Mouse (Mus musculus): ENCODE results near the gene Hcar1.

Gene Hcar1

DNA sequence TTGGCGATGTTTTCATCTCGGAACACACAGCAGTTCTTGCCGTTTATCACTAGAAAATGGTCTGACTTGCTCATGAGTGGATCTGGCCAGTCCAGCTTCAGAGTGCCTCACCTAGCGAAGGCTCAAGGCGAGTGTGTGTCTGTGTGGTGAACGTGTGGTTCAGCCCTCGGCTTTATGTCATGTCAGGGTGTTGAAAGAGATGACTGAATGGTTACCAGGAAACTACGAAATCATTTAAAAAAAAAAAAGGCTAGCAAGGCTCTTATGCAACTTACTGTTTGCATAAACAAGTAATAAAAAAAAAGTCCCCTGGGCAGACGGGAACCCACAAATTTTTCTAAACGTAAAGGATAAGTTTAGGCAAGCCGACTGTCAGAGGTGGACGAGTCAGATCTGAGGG lies 14.5 kb downstream of the Hcar1 start, which contains the start of gene Hcar2:
Gene Hcar2 (minus strand): TSS at position 135 of the 400 bp plus-strand sequence.
- peak in 1 of 2 experiments; percentile 49 for DNase-seq (ENCODE audit: low read depth in 1 of 2, low spot score in 2 of 2)

DNA sequence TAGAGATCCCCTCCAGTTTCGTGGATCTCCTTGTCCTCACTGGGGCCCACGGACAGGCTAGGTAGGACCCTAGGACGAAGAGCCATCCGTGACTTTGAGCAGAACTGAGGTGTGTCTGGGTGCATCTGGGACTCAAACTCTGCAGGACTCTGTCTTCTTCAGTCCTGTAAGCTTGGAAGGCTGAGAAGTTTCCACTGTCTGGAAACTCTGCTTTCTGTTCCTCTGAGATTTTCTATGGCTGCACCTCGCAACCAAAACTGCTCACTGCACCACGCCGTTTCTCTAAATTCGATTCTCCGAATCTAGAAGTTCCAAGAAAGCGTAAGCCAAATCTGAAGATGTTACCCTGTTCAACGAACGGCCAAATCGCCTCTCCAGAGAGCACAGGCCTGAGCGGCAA lies 15.9 kb downstream of the Hcar1 start:
- no peak for DNase-seq (ENCODE audit: low read depth in 1 of 2, low spot score in 2 of 2)

DNA sequence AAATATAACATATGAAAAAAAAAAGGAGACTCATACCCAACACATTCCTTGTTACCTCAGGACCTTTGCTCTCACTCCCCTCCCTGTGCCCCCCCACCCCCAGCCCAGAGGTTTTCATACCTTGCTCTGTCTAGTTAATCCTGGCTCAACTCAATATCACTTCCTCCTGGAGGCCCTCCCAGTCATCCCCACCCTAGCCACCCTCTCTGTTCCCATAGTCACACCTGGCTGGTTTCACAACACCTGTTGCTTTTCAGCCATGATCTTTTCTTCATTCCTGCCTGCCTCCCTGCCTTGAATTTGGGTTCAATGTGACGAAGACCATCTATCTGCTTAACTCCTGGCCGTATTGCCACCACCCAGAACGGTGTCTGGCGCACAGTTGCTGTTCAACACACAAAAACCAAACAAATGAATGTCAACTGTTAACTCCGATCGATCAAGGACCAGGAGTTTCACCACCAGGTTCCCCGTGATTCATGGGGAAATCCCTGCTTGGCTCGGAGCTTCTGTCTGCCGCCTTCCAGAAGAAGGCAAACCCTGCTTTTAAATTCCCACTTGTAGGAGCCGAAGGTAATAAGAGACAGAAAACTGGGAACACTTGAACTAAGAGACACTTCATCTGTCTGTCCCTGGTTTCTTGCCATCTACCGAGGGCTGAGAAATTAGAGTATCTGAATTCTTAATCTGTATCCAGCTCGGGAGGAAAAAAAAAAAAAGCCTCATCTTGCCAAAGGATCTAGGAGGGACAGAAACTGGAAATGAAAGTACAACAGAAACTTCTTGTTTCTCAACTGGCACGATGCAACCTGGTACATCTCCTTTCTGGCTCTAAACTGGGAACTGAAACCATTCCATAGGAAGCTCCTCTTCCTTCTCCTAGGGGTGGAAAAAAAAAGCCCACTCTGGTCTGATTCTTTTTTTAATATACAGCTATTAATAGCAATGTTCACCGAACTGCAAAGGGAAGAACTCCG lies 17.2 kb downstream of the Hcar1 start:
- DNase-seq (ENCODE audit: low read depth in 1 of 2, low spot score in 2 of 2) = peak in 1 of 2 experiments; percentile 43

DNA sequence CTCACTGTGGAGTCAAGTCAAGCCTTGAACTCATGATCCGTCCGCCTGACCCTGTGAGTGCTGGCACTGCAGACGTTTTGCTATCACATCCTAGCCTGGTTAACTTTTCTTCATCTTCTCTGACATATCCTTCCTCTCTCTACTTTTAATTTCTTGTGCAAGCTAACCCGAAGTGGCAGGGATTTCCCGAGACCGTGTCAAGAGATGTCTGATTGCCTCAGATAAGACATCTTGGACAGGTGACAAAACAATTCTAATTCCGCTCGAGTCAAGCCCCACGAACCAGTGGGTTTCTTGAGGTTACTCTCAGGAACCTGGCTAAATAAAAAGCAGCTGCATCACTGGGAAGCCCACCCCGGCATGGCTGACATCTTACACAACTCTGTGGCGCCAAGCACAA lies 21.0 kb downstream of the Hcar1 start:
- no peak for DNase-seq (ENCODE audit: low read depth in 1 of 2, low spot score in 2 of 2)

DNA sequence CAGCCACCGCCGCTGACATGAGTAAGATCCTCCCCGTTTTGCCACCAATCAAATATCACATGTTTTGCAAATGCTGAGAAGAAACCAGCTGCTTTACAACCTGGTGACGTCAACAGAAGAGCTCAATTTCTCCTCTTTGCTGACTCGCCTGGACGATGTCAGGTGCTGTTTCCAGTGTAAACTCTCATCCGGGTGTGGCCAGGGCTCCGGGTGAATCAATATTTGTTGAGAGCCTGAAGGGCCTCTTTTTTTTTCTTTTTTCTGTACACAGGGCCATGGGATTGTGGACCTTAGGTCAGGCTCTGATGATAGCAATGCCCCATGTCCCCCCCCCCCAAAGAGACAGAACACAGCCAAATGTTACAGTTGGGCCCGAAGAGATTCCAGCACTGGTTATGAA lies 25.3 kb downstream of the Hcar1 start:
- DNase-seq (ENCODE audit: low read depth in 1 of 2, low spot score in 2 of 2) = no peak

DNA sequence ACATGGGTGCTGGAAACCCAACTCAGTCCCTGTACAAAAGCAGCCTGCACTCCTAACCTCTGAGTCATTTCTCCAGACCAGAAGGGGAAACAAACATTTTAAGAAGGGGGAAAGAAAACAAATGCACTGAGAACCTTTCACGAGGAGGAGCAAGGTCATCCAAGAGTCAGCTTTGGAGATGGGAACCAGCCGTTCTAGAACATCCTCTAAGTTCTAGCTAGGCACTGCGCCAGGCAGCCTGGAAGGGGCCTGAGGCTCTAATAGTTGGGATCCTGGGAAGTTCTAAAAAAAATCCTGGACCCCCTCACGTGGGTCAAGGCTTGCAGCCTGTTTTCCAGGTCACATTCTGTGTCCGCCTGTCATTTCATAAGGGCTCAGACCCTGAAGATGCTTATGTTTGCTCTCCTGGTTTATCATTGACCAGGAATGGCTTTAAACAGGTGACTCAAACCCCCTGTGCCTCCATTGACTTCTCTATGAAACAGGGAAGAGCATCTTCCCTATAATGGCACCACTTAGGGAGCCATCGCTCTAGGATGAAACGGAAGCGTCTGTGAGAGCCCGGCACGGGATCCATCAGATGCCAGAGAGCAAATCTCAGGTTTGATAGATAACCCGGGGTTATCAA lies 25.8 kb downstream of the Hcar1 start:
- DNase-seq (ENCODE audit: low read depth in 1 of 2, low spot score in 2 of 2) = no peak

GRCm38 (mm10) chr5:123851398-123851797 lies 28.4 kb downstream of the Hcar1 start:
- no peak for DNase-seq (ENCODE audit: low read depth in 1 of 2, low spot score in 2 of 2)

GRCm38 (mm10) chr5:123844316-123844715 lies 35.5 kb downstream of the Hcar1 start:
- DNase-seq (ENCODE audit: low read depth in 1 of 2, low spot score in 2 of 2) = no peak

- DNase-seq (ENCODE audit: low read depth in 1 of 2, low spot score in 2 of 2) = no peak
Measured at GRCm38 (mm10) chr5:123843816-123844215, 36.0 kb downstream of the Hcar1 start.

- no peak for DNase-seq (ENCODE audit: low read depth in 1 of 2, low spot score in 2 of 2)
Measured at GRCm38 (mm10) chr5:123842935-123843282, 36.9 kb downstream of the Hcar1 start.

GRCm38 (mm10) chr5:123842221-123842934 lies 37.4 kb downstream of the Hcar1 start:
- no peak for DNase-seq (ENCODE audit: low read depth in 1 of 2, low spot score in 2 of 2)

DNA sequence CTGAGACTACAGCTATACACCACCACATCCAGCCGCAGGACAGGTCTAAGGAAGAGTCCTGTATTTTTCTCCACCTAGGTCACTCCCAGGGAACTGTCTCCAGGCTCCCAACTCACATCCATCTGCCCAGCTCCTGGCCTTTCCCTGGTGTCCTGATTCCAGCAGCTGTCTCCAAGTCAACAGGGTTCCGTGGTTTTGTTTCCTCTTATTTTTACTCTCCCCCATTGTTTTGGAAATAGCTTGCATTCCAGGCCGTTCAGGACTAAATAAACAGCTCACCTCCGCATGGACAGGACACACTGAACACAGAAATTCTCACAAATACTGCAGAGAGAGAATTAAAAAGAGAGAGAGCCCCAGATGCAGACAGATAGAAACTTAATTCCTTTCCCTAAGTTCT lies 42.4 kb downstream of the Hcar1 start:
- no peak for DNase-seq (ENCODE audit: low read depth in 1 of 2, low spot score in 2 of 2)

- no peak for DNase-seq (ENCODE audit: low read depth in 1 of 2, low spot score in 2 of 2)
Measured at GRCm38 (mm10) chr5:123834836-123835235, 45.0 kb downstream of the Hcar1 start.

DNA sequence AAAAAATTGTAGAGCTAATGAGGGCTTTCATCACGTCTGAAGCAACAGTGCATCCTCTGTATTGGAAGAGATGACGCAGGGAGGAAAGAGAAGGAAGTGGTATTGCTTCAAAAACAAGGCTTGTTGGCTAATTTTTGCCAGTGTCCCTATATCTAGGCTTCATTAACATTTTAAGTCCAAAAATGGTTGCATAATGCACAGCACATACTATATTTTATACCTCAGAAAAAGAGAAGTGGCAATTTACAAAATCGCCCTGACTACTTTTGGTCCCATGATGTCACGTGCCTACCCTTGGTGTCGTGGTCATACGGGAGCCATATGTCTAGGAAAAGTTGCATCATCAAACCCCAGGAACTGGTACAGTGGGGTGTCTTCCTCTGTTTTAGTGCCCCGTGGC lies 47.5 kb downstream of the Hcar1 start:
- DNase-seq (ENCODE audit: low read depth in 1 of 2, low spot score in 2 of 2) = peak; percentile 44 to 70

DNA sequence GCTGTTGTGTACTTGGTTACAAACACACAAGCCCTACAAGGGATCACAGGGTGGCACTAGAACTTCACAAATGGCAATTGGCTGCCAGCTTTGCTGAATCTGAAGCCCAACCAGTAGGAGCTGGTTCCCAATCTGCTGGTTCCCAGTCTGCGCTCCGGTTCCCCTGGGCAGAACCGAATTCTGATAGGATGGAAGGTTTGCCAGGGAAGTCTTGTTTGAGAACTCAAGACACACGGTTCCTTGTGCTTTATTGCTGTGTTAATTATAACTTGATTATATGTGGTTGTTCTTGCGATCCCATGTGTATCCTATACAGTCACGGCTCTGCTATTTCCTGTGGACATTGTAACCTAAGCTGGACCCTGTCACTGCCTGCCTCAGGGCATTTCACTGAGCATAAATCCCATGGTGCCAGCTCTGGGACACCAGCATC lies 52.1 kb downstream of the Hcar1 start:
- DNase-seq (ENCODE audit: low read depth in 1 of 2, low spot score in 2 of 2) = no peak

Measured in monocyte, adult 2 months (primary cell).